Mouse (Mus musculus): ENCODE results near the gene Cenpf. TPM values are rescaled to one million over a fixed set of nuclear protein-coding genes. Genes with fewer than 3 reads are reported as not detected.

Gene Cenpf
- 1 to 10 TPM; 1.0 to 1.1 TPM for total RNA-seq (2021)
- long read RNA-seq, experiment 1, partial matches to known transcripts: 0 of 3 reads
- long read RNA-seq, experiment 1, other reads (novel, unspliced or antisense): 3 of 3 reads
- long read RNA-seq, experiment 2: 0 reads

GRCm38 (mm10) chr1:189687654-189688387, at the start of gene Cenpf:
Gene Cenpf, minus strand, starts transcription at chr1:189688086.
- DNase-seq: peak; percentile 96

DNA sequence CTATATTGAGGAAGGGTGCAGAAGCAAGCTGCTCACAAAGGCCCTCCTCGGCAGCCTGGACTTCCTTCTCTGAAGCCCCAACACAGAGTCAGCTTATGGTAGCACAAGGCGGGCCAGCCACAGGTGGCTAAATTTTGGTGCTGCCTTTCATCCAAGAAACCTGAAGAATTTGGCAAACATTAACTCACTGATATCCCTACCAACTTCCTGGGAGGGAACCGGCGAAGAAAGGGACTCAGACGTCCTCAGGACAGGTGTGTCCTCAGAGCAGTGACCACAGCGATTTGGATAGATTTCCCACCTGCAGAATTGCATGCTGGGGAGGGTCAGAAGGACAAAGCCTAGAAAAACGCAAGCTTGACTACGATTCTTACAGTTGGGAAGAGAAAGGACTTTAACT, 44.3 kb upstream of the Cenpf start:
- DNase-seq: no peak

DNA sequence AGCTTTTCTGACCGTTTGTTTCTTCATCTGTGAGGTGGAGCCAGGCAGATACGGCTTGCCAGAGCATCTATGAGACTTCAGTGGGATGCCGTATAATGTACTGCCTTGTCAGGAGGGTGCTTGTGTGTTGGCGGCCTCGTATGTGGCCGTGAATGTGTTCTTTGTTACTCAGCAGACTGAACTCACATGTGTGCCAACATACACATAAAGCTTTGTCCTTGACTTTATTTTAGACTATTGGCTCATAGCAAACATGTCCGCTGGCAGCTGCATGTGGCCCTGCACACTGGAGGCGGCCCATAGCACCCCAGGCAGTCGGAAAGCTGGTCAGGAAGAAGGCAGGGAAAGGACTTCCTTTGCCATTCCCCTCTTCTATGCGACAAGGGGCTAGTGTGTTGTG, 43.8 kb upstream of the Cenpf start:
- no peak for DNase-seq

- no peak for DNase-seq
These were observed 41.4 kb upstream of the Cenpf start for GRCm38 (mm10) chr1:189729141-189729815.

GRCm38 (mm10) chr1:189728784-189729115, 40.9 kb upstream of the Cenpf start:
- no peak for DNase-seq

GRCm38 (mm10) chr1:189727884-189728783, 40.2 kb upstream of the Cenpf start, which contains the start of gene Ptpn14:
Gene Ptpn14, plus strand, starts transcription at chr1:189728268.
- peak; percentile 89 for DNase-seq

DNA sequence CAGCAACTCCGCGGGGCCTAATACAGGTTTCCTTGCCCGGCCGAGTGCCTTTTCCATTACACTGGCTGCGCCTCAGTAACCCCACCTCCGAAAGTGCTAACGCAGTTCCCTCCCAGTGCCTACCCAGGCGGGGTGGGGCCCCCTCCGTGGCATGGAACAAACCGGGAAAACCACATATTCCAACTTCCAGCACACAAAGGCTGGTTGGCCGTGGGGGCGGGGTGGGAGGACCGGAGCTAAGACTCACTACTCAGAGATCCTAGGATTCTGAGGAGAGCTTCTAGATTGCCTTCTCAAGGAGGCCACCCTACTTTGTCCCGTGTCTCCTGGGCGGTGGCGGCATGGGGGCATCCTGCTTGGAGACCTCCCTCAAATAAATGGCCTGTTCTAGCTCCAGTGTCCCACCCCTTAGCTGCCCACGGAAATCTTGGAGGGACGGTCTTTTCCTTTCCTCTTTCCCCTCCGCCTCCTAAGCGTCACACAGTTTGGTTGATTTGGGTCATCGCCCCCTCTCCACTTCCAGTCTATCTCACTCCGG, 39.5 kb upstream of the Cenpf start:
- peak; percentile 73 for DNase-seq

- no peak for DNase-seq
These were observed 38.2 kb upstream of the Cenpf start for GRCm38 (mm10) chr1:189726121-189726520.

DNA sequence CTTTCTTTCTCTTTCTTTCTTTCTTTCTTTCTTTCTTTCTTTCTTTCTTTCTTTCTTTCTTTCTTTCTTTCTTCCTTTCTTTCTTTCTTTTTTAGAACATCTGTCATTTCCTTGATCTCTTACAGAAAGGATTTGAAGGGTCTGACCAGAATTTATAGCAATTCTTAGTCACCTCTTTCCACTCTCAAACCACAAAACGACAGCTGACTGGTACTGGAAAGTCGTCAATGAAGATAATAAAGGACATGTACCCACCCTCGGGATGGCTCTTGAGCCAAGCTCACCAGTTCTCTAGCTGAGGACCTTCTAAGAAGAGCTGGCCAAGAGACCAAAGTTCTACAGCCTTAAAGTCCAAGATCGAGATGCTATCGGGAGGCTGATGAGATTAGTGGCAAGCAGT, 30.7 kb upstream of the Cenpf start:
- DNase-seq: no peak

- DNase-seq: no peak
These were observed 29.7 kb upstream of the Cenpf start for GRCm38 (mm10) chr1:189717546-189717945.

DNA sequence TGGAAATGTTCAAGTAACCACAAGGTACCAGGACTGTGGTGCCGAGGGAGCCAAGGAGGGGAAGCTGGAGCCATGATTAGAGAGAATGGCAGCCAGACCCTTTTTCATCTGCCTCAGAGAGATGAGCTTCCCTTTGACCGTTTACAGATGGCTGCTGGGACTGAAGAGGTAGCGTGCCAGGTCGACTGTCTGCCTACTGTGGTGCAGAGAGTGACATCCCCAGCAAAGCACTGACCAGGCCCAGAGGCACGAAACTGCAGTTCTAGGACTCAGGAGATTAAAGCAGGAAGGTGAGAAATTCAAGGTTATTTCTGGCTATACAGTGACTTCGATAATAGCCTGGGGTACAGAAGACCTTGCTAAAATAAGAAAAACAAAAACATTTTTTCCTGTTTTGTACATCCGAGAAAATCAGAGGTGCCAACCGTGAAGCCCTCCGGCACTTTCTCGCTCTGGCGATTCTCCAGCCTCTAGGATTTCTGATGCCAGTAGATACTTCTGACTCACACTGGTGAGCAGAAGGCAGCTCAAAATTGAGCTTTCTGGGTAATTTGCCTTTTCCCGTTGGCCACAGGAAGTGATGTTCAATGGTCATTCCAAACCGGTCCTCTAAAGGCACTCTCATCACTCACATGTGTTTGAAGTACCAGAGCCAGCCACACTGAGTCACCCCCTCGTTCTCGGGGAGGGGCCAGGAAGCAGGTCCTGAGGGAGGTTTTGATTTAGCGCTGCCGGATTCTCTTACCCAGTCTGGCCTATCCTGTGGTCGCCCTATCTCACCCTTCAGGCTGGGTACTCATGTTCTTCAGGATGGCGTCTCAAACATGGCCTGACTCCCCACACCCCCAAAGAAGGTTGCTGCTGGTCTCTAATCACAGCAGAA, 28.3 kb upstream of the Cenpf start:
- DNase-seq: no peak

GRCm38 (mm10) chr1:189709001-189709400, 21.1 kb upstream of the Cenpf start:
- DNase-seq: no peak

DNA sequence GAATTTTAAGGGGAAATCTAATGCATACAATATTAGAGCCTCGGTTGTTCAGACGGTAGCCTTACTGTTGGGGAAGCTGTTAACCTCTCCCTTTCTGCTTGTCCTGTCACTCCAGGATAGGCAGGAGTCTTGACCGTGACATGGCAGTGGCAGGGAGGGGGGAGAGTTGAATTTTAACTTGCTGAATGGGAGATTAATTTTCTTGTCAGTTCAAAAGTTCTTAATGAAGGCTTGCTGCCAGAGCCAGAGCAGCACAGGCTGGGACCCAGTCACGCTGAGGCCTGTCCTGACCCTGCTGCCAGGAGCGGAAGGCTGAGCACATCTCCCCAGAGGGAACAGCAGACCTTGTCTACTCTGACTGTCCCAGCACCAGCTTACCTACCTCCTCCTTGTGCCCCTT, 19.5 kb upstream of the Cenpf start:
- DNase-seq: no peak

DNA sequence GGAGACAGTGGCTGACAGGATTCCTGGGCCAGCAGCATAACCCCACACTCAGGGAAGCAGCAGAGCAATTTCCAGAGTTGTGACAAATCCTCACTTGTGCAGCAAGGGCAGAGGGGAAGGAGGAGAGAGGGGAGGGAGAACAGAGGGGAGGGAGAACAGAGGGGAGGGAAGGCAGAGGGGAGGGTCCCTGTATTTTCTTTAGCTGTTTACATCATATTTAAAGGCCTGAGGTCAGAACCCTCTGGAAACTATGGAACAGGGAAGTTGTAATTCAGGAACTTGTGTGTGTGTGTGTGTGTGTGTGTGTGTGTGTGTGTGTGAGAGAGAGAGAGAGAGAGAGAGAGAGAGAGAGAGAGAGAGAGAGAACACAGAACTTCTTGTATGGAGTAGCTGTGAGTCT, 19.1 kb upstream of the Cenpf start:
- no peak for DNase-seq

DNA sequence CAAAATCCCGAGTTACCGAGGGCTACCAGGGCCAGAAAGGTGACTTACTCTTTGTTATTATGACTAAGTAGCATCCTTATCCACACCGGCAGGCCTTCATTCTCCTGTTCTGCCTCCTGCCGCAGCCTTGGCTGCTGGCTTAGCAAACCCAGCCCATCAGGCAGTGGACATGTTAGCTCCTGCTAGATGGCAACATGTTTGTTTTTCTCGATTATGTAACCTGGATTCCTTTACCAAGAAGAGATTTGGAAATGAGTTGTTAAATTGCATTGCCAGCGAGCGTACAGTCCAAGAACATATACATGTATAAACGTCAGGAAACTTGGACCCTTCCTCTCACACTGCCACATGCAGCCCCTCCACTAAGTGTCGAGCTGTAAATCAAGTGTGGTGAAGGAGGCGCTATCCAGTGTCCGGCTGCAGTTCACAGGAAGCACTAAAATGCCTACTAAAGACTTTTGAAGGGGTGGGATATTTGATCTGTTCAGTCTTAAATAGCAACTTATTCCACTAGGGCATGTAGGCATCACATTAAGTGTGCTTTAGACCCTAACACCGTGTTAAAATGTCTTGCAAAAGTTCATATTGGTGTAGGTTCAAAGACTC, 18.3 kb upstream of the Cenpf start:
- DNase-seq: no peak

DNA sequence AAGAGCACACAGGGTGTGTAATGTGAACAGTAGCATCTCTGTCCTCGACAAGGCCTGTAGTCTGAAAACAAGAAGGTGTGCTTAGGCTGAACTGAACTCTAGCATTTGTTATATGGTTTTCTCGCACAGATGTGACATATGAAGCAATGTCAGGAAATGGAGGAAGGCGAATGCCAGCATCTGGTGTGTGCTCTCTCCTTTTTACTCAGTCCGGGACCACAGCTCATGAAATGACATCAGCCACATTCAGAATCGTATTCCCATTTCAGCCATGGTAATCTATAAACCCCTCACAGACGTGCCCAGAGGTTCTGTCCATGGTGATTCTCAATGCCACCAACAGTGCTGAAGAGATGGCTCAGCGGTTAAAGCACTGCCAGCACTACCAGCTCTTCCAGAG, 15.7 kb upstream of the Cenpf start:
- DNase-seq: no peak

GRCm38 (mm10) chr1:189703156-189703555, 15.3 kb upstream of the Cenpf start:
- DNase-seq: no peak

GRCm38 (mm10) chr1:189700990-189701389, 13.1 kb upstream of the Cenpf start:
- peak; percentile 40 for DNase-seq

DNA sequence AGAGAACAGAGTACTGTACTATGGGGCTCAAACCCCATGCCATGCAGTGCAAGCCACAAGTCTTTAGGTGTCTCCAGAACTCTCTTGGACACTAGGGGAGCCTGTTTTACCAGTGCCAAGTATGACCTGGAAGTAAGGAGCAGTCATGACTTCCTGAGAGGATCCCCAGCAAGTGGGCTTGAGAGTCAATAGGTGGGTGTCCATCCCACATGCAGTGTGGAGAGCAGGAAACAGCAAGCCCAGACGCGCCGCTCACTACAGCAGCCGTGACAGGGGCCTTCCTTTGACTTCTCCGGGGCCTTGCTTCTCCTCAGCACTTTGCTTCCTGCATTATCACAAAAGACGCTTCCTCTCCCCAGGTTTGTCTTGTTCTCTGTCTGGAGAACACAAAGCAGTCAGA, 12.3 kb upstream of the Cenpf start:
- DNase-seq: no peak

DNA sequence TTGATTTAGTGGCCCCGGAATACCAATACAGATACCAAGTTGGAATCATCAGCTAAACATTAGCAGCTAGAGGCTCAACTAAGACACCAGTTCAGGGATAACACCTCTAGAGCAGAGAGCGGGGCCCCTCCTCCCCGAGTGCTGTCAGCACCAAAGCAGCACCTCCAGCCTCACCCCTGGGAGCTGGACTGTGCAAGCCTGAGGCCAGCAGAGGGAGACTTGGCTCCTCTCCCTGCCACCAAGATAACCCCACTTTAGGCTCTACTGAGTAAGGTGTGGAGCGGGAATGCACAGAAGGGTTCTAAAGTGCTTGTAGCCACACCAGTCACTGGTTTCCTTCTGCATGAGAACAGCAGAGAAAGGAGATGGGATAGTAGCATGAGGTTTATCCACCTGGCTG, 10.5 kb upstream of the Cenpf start:
- no peak for DNase-seq

- no peak for DNase-seq
These were observed 7.4 kb upstream of the Cenpf start for GRCm38 (mm10) chr1:189695321-189695720.
